Mouse (Mus musculus) stomach, embryonic 14.5 days (tissue): ENCODE measurements around the gene Rrp36. TPM values are rescaled to one million over a fixed set of nuclear protein-coding genes. Genes with fewer than 3 reads are reported as not detected.

ENCODE experiments used
- ATAC-seq: fragments of 200-750 bp; cut with Nextera tagmentation; 2 replicates; pipeline ENCODE4 v1.8.0; 2017; ENCODE audit warnings: low read depth, moderate TSS enrichment; ENCODE audit not compliant: insufficient number of reproducible peaks, insufficient read depth, low FRiP score
- H3K27ac ChIP-seq: fragments of 300-500 bp; sonication (generic); 2 replicates; pipeline ENCODE4 v1.5.1; 2014; ENCODE audit warnings: mild to moderate bottlenecking, low read length, moderate library complexity, mixed read lengths
- H3K27me3 ChIP-seq: fragments of 300-500 bp; sonication (generic); 2 replicates; pipeline ENCODE4 v1.6.1; 2014; ENCODE audit warnings: low read length, control low read depth, mixed read lengths; ENCODE audit not compliant: control insufficient read depth, insufficient read depth
- H3K36me3 ChIP-seq: fragments of 300-500 bp; sonication (generic); 2 replicates; pipeline ENCODE4 v1.6.1; 2014; ENCODE audit warnings: mild to moderate bottlenecking, control low read depth, low read length, moderate library complexity, mixed read lengths; ENCODE audit not compliant: control insufficient read depth, insufficient read depth
- H3K4me1 ChIP-seq: fragments of 300-500 bp; sonication (generic); 2 replicates; pipeline ENCODE4 v1.6.1; 2014; ENCODE audit warnings: low read length, control low read depth, mixed read lengths; ENCODE audit not compliant: control insufficient read depth, insufficient read depth
- H3K4me2 ChIP-seq: fragments of 300-500 bp; sonication (generic); replicated peaks from 2 replicates; pipeline ENCODE4 v1.6.1; 2014; ENCODE audit warnings: low read depth, low read length, control low read depth
- H3K4me3 ChIP-seq: fragments of 300-500 bp; sonication (generic); 2 replicates; pipeline ENCODE4 v1.5.1; 2014; ENCODE audit warnings: low read depth, low read length, control low read depth
- H3K9ac ChIP-seq: fragments of 300-500 bp; sonication (generic); replicated peaks from 2 replicates; pipeline ENCODE4 v1.6.1; 2014; ENCODE audit warnings: low read depth, mild to moderate bottlenecking, control low read depth, low read length, moderate library complexity, mixed read lengths
- H3K9me3 ChIP-seq: fragments of 300-500 bp; sonication (generic); 2 replicates; pipeline ENCODE4 v1.6.1; 2016; ENCODE audit warnings: low read depth, low read length, control low read depth; ENCODE audit not compliant: control insufficient read depth
- WGBS: fragments of 180-500 bp; shearing (Covaris S2); extraction: QIAGEN DNeasy Blood & Tissue Kit; methylation state at CpG from one replicate; pipeline ENCODE4 v1.1.7; 2014; 5-methylcytosine and 5-hydroxymethylcytosine counted together
- polyA plus RNA-seq: library from polyadenylated mRNA; unstranded; fragments of >200 nt; fragmentation: Nextera tagmentation; extraction: Ambion mirVana; gene quantifications from 2 replicates; pipeline ENCODE4 v1.2.1, GENCODE M21; 2014

The Rrp36 gene
- polyA plus RNA-seq: 52.3 and 53.5 TPM in 2 replicates

DNA sequence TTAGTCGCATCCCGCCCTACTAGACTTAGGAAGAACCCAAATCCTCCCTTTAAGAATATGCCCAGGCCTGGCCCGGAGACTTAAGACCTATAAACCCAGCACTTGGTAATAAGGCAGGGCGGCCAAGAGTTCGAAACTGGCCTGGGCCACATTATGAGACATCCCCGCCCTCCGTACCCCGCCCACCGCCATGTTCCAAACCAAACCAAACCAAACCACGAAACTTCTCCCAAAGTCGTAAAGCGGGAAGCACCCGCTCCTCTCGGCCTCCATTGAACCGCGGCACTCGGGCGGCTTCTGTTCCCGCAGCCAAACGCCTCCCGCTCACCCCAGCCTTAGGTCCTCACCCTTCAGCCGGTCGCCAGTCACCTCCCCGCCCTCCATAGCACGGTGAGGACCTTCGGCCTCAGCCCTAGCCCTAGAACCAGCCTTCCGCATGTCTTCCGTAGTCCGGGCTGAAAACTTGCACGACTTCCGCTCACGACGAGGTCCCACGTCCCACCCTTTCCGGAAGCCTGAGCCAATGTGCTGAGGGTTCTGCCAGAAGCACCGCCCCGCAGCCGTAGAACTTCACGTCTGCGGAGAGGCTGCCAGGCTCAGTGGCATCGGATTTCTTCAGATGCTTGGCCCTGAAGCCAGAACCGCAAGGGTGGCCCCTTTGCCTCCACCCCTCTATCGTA, at the start of gene Rrp36:
Gene Rrp36 (minus strand): TSS at position 503 of the 680 bp plus-strand sequence.
- peak; percentile 94 for ATAC-seq
- Histone ChIP-seq H3K9ac (peak within 1 kb of the TSS; percentile 37), H3K36me3 (peaks cover 44% of the 10 kb centered on the region), H3K9me3 (no peaks in the 10 kb centered on the region), H3K27ac (peak within 1 kb of the TSS; percentile 75), H3K4me3 (peak within 1 kb of the TSS; percentile 54), H3K27me3 (no peaks in the 10 kb centered on the region), H3K4me2 (peak within 1 kb of the TSS; percentile 54), H3K4me1 (peaks cover 22% of the 10 kb centered on the region)
- under 1% methylated on average over 43 of the region's 43 CpGs for WGBS

DNA sequence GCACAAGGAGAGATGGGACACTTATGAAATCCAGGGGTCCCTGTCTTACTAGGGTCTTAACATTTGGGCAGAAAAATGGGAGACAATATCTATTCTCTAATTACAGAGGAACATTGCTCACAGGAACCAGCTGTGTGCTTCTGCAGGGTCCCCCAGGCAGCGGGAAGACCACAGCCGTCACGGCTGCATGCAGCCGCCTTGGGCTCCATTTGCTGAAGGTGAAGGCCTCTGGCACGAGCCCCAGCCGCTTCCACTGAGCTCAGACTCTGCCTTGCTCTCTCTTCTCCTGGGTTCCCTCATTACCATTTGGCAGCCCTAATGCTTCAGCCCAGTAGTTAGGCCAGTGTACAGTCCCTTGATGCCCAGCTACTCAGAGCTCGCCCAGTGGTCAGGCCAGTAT, 46.9 kb upstream of the Rrp36 start:
- no peak overlapping the region for H3K9ac ChIP-seq
- H3K9me3 ChIP-seq: no peaks in the 10 kb centered on the region
- H3K4me2 ChIP-seq: no peak overlapping the region
- no peaks in the 10 kb centered on the region for H3K4me1 ChIP-seq
- no peaks in the 10 kb centered on the region for H3K27me3 ChIP-seq
- no peak overlapping the region for H3K27ac ChIP-seq
- WGBS: 90% methylated on average over 7 of the region's 7 CpGs
- H3K4me3 ChIP-seq: no peak overlapping the region
- H3K36me3 ChIP-seq: peaks cover 19% of the 10 kb centered on the region
- ATAC-seq: no peak

DNA sequence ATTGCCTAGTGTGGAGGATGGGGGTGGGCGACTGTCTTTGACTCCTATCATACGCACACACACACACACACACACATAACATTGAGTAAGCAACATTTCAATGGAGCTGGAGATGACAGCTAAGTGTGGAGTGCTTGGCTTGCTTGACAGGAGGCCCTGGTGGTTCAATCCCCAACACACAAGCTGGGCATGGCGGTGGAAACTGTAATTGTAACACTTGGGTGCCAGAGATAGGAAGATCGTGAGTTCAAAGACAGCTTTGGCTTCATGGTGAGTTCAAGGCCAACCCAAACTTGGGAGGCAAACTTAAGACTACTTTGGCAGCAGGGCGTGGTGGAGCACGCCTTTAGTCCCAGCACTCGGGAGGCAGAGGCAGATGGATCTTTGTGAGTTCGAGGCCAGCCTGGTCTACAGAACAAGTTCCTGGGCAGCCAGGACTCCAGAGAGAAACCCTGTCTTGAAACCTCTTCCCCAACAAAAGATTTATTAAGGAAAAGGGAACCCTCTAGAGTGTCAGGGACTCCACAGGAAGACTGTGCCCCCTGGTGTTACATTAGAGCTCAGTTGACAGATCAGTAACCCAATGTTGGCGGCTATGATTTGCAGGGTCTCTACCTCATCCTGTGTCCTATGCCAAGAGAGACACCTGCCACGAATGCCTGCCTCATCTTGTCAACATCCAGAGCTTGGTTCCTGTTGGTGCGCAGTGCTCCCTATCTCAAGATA, 40.8 kb upstream of the Rrp36 start:
- Histone ChIP-seq H3K4me1 (peaks cover 10% of the 10 kb centered on the region), H3K9ac (no peak overlapping the region), H3K27ac (no peak overlapping the region), H3K27me3 (no peaks in the 10 kb centered on the region), H3K4me3 (no peak overlapping the region), H3K4me2 (no peak overlapping the region), H3K36me3 (peaks cover 30% of the 10 kb centered on the region), H3K9me3 (no peaks in the 10 kb centered on the region)
- ATAC-seq: no peak
- 92% methylated on average over 11 of the region's 11 CpGs for WGBS

DNA sequence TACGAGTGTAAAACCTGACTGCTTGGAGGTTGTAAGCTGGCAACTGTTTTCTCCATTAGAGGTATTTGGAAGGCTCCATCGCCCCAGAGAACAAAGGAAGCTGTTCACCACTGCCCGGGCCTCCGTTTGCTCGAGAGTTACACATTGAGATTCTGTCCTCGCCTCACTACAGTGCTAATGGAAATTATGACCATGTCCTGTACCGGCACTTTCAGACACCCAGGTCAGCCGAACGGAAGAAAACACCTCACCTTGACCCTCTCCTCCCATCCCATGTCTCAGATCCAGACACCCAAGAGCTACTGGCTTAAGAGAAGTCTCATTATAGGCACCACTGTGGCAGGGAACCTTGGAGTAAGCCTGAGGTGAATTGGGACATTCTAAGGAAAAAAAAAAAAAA, 39.7 kb upstream of the Rrp36 start:
- no peak for ATAC-seq
- H3K4me1 ChIP-seq: peaks cover 10% of the 10 kb centered on the region
- H3K4me3 ChIP-seq: no peak overlapping the region
- 84% methylated on average over 9 of the region's 9 CpGs for WGBS
- no peak overlapping the region for H3K4me2 ChIP-seq
- H3K27me3 ChIP-seq: no peaks in the 10 kb centered on the region
- H3K9ac ChIP-seq: no peak overlapping the region
- H3K36me3 ChIP-seq: peaks cover 30% of the 10 kb centered on the region
- no peaks in the 10 kb centered on the region for H3K9me3 ChIP-seq
- no peak overlapping the region for H3K27ac ChIP-seq

DNA sequence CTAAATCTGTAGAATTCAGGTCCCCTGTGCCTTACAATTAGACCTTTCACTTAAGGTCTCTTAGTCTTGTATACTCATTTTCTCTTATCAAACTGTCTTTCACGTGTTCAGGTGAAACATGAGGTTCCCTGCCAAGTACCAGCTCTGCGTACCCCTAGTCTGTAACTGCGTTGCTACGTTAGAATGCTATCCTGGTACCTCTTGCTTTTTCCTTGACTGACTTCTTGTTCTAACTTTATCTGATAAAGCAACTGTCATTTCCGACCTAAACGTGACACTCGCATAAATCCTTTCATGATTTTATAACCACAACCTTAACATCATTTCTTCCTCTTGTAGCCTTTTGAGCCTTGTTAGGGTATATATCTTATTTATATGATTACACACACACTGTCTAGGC, 38.3 kb upstream of the Rrp36 start:
- Histone ChIP-seq H3K9me3 (no peaks in the 10 kb centered on the region), H3K9ac (peak overlapping the region; percentile 90), H3K4me3 (peak overlapping the region; percentile 100), H3K27me3 (no peaks in the 10 kb centered on the region), H3K27ac (no peak overlapping the region), H3K4me1 (peaks cover 10% of the 10 kb centered on the region), H3K36me3 (peaks cover 30% of the 10 kb centered on the region; the same call in 1 of the 2 replicates), H3K4me2 (peak overlapping the region; percentile 93)
- ATAC-seq: no peak
- 64% methylated on average over 7 of the region's 7 CpGs for WGBS

DNA sequence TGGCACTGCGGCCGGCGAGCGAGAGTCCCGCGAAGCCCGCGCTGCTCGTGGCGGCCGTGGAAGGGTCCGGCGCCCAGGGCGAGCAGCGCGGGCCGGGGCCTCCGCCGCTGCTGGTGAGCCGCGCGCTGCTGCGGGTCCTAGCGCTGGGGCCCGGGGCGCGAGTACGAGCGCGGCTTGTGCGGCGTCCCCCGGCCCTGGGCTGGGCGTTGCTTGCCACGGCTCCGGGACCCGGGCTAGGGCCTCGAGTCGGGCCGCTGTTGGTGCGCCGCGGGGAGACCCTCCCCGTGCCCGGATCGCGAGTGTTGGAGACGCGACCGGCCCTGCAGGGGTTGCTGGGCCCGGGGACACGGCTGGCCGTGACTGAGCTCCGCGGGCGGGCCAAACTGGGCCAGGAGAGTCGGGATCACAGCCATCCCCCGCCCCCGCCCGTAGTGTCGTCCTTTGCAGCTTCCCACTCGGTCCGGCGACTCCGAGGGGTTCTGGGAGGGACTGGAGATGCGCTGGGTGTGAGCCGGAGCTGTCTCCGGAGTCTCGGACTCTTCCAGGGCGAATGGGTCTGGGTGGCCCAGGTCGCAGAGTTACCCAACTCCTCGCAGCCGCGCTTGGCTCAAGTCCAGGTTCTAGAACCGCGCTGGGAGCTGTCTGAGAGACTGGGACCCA, 37.6 kb upstream of the Rrp36 start:
- Histone ChIP-seq H3K4me3 (peak overlapping the region; percentile 100), H3K27me3 (no peaks in the 10 kb centered on the region), H3K36me3 (peaks cover 27% of the 10 kb centered on the region; the same call in 1 of the 2 replicates), H3K4me2 (peak overlapping the region; percentile 93), H3K9me3 (no peaks in the 10 kb centered on the region), H3K4me1 (peaks cover 10% of the 10 kb centered on the region), H3K9ac (peak overlapping the region; percentile 90), H3K27ac (peak overlapping the region; percentile 71)
- WGBS: under 1% methylated on average over 71 of the region's 76 CpGs
- ATAC-seq: peak; percentile 47; the same call in 1 of the 2 replicates

DNA sequence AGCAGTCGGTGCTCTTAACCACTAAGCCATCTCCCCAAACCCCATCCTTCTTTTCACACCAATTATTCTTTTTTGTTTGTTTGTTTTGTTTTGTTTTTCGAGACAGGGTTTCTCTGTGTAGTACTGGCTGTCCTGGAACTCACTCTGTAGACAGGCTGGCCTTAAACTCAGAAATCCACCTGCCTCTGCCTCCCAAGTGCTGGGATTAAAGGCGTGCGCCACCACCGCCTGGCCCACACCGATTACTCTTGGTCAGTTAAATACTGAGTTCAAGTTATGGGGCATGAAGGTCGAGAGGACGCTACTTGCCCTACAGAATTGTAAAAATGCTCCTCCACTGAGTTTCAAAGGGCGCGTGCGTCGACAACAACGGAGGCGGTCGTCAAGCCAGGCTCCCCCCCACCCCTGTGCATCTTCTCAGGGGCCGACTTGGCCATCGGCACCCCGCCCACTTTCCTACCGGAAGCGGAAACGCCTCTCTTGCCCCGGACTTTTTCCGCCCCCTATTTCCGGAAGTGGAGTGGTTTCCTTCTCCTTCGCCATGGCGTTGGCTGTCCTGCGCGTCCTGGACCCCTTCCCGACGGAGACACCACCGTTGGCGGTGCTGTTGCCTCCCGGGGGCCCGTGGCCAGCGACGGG, 36.9 kb upstream of the Rrp36 start, which contains the start of gene Pex6:
Gene Pex6 (plus strand): TSS at position 505 of the 639 bp plus-strand sequence.
- Histone ChIP-seq H3K4me1 (peaks cover 10% of the 10 kb centered on the region), H3K27me3 (no peaks in the 10 kb centered on the region), H3K36me3 (peaks cover 22% of the 10 kb centered on the region; the same call in 1 of the 2 replicates), H3K9ac (peak within 1 kb of the TSS; percentile 90), H3K9me3 (no peaks in the 10 kb centered on the region), H3K27ac (peak within 1 kb of the TSS; percentile 71), H3K4me2 (peak within 1 kb of the TSS; percentile 93), H3K4me3 (peak within 1 kb of the TSS; percentile 100)
- peak; percentile 87 for ATAC-seq
- WGBS: 8% methylated on average over 36 of the region's 36 CpGs
